Mouse (Mus musculus) forebrain, embryonic 16.5 days (tissue): ENCODE data around the gene S100a6. TPM values are rescaled to one million over a fixed set of nuclear protein-coding genes. Genes with fewer than 3 reads are reported as not detected.

Experiments
- ATAC-seq: fragments of 200-750 bp; cut with Nextera tagmentation; 2 replicates; pipeline ENCODE4 v1.8.0; 2017; ENCODE audit warnings: mild to moderate bottlenecking, moderate library complexity
- H3K27ac ChIP-seq: fragments of 300-500 bp; sonication (generic); 2 replicates; pipeline ENCODE4 v1.5.1; 2014; ENCODE audit warnings: low read length, control low read depth
- H3K27me3 ChIP-seq: fragments of 300-500 bp; sonication (generic); replicated peaks from 2 replicates; pipeline ENCODE4 v1.6.1; 2014; ENCODE audit warnings: low read length; ENCODE audit not compliant: control insufficient read depth, insufficient read depth
- H3K36me3 ChIP-seq: fragments of 300-500 bp; sonication (generic); 2 replicates; pipeline ENCODE4 v1.6.1; 2014; ENCODE audit not compliant: control insufficient read depth, insufficient read depth
- H3K4me1 ChIP-seq: fragments of 300-500 bp; sonication (generic); replicated peaks from 2 replicates; pipeline ENCODE4 v1.6.1; 2014; ENCODE audit warnings: low read length; ENCODE audit not compliant: control insufficient read depth, insufficient read depth
- H3K4me2 ChIP-seq: fragments of 300-500 bp; sonication (generic); 2 replicates; pipeline ENCODE4 v1.6.1; 2014; ENCODE audit warnings: mild to moderate bottlenecking, low read length, control low read depth
- H3K4me3 ChIP-seq: fragments of 300-500 bp; sonication (generic); replicated peaks from 2 replicates; pipeline ENCODE4 v1.5.1; 2014; ENCODE audit warnings: mild to moderate bottlenecking, low read length, control low read depth
- H3K9ac ChIP-seq: fragments of 300-500 bp; sonication (generic); replicated peaks from 2 replicates; pipeline ENCODE4 v1.6.1; 2014; ENCODE audit warnings: low read depth, low read length, control low read depth
- H3K9me3 ChIP-seq: fragments of 300-500 bp; sonication (generic); 2 replicates; pipeline ENCODE4 v1.6.1; 2016; ENCODE audit warnings: low read length; ENCODE audit not compliant: control insufficient read depth
- WGBS: fragments of 180-500 bp; shearing (Covaris S2); extraction: QIAGEN DNeasy Blood & Tissue Kit; methylation state at CpG from one replicate; pipeline ENCODE4 v1.1.7; 2014; 5-methylcytosine and 5-hydroxymethylcytosine counted together
- polyA plus RNA-seq: library from polyadenylated mRNA; unstranded; fragments of >200 nt; fragmentation: Nextera tagmentation; extraction: Ambion mirVana; gene quantifications from 2 replicates; pipeline ENCODE4 v1.2.1, GENCODE M21; 2015

The S100a6 gene
- polyA plus RNA-seq, 1 experiment from 2014 or later: 9.5 TPM

- 91% methylated on average over 2 of the region's 2 CpGs for WGBS
- Histone ChIP-seq H3K27ac (no peak overlapping the region), H3K4me3 (no peak overlapping the region), H3K9me3 (no peaks in the 10 kb centered on the region), H3K36me3 (no peaks in the 10 kb centered on the region), H3K27me3 (peaks cover 3% of the 10 kb centered on the region; the same call in 1 of the 2 replicates), H3K4me2 (no peak overlapping the region), H3K4me1 (no peaks in the 10 kb centered on the region), H3K9ac (no peak overlapping the region)
- ATAC-seq: no peak
These were observed 37.1 kb downstream of the S100a6 start for GRCm38 (mm10) chr3:90649832-90650231.

GRCm38 (mm10) chr3:90652878-90653508 lies 40.3 kb downstream of the S100a6 start:
- Histone ChIP-seq H3K36me3 (no peaks in the 10 kb centered on the region), H3K9ac (no peak overlapping the region), H3K4me2 (no peak overlapping the region), H3K4me1 (no peaks in the 10 kb centered on the region), H3K9me3 (no peaks in the 10 kb centered on the region), H3K27me3 (peaks cover 3% of the 10 kb centered on the region; the same call in 1 of the 2 replicates), H3K27ac (no peak overlapping the region), H3K4me3 (no peak overlapping the region)
- ATAC-seq: peak; percentile 90
- 38% methylated on average over 5 of the region's 5 CpGs for WGBS

DNA sequence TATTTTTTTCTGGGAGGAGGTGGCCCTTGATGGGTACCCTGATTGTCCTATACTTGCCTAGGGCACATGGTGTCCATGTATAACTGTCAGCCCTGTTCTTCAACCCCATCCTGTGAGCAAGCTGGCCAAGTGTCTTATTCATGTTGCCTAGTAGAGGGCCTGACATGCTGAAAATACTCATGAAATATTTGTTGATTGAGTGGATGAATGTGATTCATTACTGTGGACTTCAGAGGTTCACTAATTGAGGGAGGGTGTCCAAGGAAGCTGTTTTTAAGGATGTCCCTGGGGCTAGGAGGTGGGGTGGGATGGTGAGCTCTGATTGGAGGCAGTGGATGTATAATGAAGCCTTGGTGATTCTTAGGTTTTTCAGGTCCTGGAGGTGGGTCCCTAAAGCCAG lies 41.0 kb downstream of the S100a6 start, which contains the start of gene S100a7a:
S100a7a (plus strand) TSS at position 301 of the 400 bp plus-strand sequence.
- Histone ChIP-seq H3K4me2 (no peak within 1 kb of the TSS), H3K9ac (no peak within 1 kb of the TSS), H3K27ac (no peak within 1 kb of the TSS), H3K4me3 (no peak within 1 kb of the TSS), H3K27me3 (peaks cover 3% of the 10 kb centered on the region; the same call in 1 of the 2 replicates), H3K9me3 (no peaks in the 10 kb centered on the region), H3K36me3 (no peaks in the 10 kb centered on the region), H3K4me1 (no peaks in the 10 kb centered on the region)
- no peak for ATAC-seq

DNA sequence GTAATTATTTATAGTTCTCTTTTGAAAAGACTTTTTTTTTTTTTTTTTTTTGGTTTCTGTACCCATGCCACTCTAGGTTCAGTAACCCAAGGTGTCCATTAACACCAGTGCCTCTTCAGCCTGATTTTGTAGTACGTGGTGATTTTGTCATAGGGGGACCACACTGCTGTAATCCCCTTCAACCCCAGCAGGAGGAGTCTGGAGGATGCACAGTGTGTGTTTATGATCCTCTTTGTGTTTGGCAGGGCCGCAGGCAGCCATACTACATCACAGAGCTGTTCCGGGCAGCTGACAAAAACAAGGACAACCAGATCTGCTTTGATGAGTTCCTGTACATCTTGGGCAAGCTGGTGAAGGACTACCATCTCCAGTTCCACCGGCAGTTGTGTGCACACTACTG lies 44.7 kb downstream of the S100a6 start:
- Histone ChIP-seq H3K27me3 (peaks cover 3% of the 10 kb centered on the region; the same call in 1 of the 2 replicates), H3K4me1 (no peaks in the 10 kb centered on the region), H3K9me3 (no peaks in the 10 kb centered on the region), H3K4me2 (no peak overlapping the region), H3K9ac (no peak overlapping the region), H3K36me3 (no peaks in the 10 kb centered on the region), H3K27ac (no peak overlapping the region), H3K4me3 (no peak overlapping the region)
- WGBS: 75% methylated on average over 4 of the region's 4 CpGs
- ATAC-seq: no peak

DNA sequence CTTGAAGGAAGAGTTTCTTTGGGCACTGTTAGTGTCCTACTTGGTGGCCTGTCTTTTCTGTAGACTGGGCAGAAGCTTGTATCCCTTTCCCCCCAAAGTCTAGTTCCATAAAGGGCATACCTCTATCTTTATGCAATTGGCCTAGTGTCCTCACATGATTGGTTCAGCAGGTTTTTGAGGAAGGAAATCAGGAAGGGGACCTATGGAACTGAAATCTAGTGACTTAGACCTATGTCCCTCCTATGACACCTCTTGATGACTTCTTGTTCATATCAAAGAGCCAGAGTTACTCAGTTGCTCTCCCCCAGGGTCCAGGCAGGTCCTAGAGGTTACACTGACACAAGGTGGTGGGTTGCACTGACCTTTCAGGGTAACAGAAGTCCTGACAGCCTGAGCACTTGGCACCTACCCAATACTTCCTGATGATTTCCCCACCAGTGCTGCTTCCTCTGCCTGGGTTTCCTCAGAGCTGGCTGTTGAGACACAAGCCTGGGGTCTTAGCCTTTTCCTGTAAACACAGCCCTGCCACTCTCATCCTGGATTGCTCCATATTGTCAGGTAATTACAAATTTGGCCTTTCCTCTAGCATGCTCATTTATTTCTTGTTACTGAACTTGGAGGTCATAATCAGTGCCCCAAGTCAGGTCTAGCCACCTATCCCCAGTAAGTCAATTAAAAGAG lies 46.8 kb downstream of the S100a6 start:
- Histone ChIP-seq H3K4me3 (no peak overlapping the region), H3K9ac (no peak overlapping the region), H3K4me1 (no peaks in the 10 kb centered on the region), H3K27me3 (no peaks in the 10 kb centered on the region), H3K36me3 (no peaks in the 10 kb centered on the region), H3K4me2 (no peak overlapping the region), H3K9me3 (no peaks in the 10 kb centered on the region), H3K27ac (no peak overlapping the region)
- no peak for ATAC-seq

- no peaks in the 10 kb centered on the region for H3K4me1 ChIP-seq
- no peak overlapping the region for H3K9ac ChIP-seq
- no peak overlapping the region for H3K4me2 ChIP-seq
- no peak overlapping the region for H3K4me3 ChIP-seq
- no peaks in the 10 kb centered on the region for H3K36me3 ChIP-seq
- H3K27ac ChIP-seq: no peak overlapping the region
- ATAC-seq: no peak
- no peaks in the 10 kb centered on the region for H3K9me3 ChIP-seq
- no peaks in the 10 kb centered on the region for H3K27me3 ChIP-seq
- 71% methylated on average over 2 of the region's 2 CpGs for WGBS
These were observed 51.5 kb downstream of the S100a6 start for GRCm38 (mm10) chr3:90664219-90664618.

DNA sequence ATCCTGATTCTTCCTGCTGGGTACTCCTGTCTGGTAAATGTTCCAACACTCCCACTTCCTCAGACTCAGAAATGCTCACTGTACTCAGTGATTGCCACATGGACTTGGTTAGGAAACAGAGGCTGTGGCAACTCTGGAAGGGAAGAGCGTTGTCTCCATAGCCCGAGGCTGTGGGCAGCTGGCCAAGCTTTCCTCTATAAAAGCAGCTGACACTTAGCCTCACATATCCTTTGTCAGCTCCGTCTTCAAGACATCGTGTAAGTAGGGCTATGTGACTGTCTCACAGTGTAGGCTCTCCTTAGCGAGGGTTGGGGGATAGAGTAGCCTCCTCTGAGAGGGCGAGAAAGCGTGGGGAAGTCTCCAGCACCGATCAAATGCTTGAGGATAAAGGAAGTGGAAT lies 56.2 kb downstream of the S100a6 start, which contains the start of gene S100a8:
S100a8 (plus strand) TSS at position 133 of the 400 bp plus-strand sequence.
- no peaks in the 10 kb centered on the region for H3K9me3 ChIP-seq
- no peaks in the 10 kb centered on the region for H3K27me3 ChIP-seq
- no peak for ATAC-seq
- no peak within 1 kb of the TSS for H3K4me3 ChIP-seq
- no peak within 1 kb of the TSS for H3K27ac ChIP-seq
- 51% methylated on average over 8 of the region's 8 CpGs for WGBS
- no peak within 1 kb of the TSS for H3K9ac ChIP-seq
- H3K36me3 ChIP-seq: no peaks in the 10 kb centered on the region
- H3K4me1 ChIP-seq: no peaks in the 10 kb centered on the region
- no peak within 1 kb of the TSS for H3K4me2 ChIP-seq

Other genes starting within 250 kb of the S100a6 start
- 17.1 and 20.0 TPM in 2 replicates for gene Slc27a3, start 222.9 kb upstream of the S100a6 start, polyA plus RNA-seq
- gene Ints3, start 179.3 kb upstream of the S100a6 start, polyA plus RNA-seq: 32.2 and 32.3 TPM in 2 replicates
- gene Npr1, start 147.0 kb upstream of the S100a6 start, polyA plus RNA-seq: 2.1 and 2.6 TPM in 2 replicates
- gene Ilf2, start 136.8 kb upstream of the S100a6 start, polyA plus RNA-seq: 331 and 336 TPM in 2 replicates
- 76.8 and 83.3 TPM in 2 replicates for gene Snapin, start 121.8 kb upstream of the S100a6 start, polyA plus RNA-seq
- gene Chtop, start 103.4 kb upstream of the S100a6 start, polyA plus RNA-seq: 202 and 220 TPM in 2 replicates
- gene S100a1, start 98.5 kb upstream of the S100a6 start, polyA plus RNA-seq: 11.2 and 14.3 TPM in 2 replicates
- gene S100a13, start 98.4 kb upstream of the S100a6 start, polyA plus RNA-seq: 8.0 and 9.7 TPM in 2 replicates
- gene S100a14, start 86.0 kb upstream of the S100a6 start, polyA plus RNA-seq: 0.31 TPM in 1 of 2 replicates, not detected in the other
- 36.2 and 44.2 TPM in 2 replicates for gene S100a16, start 75.6 kb upstream of the S100a6 start, polyA plus RNA-seq
- 0.07 TPM in 1 of 2 replicates, not detected in the other for gene S100a3, start 52.3 kb upstream of the S100a6 start, polyA plus RNA-seq
- not detected in 2 replicates for gene S100a2, start 22.6 kb upstream of the S100a6 start, polyA plus RNA-seq
- gene Gm42674, start 11.0 kb upstream of the S100a6 start, polyA plus RNA-seq: not detected in 2 replicates
- 0.65 and 1.3 TPM in 2 replicates for gene S100a4, start 9.1 kb upstream of the S100a6 start, polyA plus RNA-seq
- gene S100a5, start 4.4 kb upstream of the S100a6 start, polyA plus RNA-seq: not detected in 2 replicates
- not detected in 2 replicates for gene S100a7a, start 41.1 kb downstream of the S100a6 start, polyA plus RNA-seq
- 1.8 and 5.4 TPM in 2 replicates for gene S100a8, start 56.1 kb downstream of the S100a6 start, polyA plus RNA-seq
- gene S100a9, start 82.8 kb downstream of the S100a6 start, polyA plus RNA-seq: 0.77 and 3.4 TPM in 2 replicates
- gene Pglyrp4, start 114.0 kb downstream of the S100a6 start, polyA plus RNA-seq: not detected in 2 replicates
- not detected in 2 replicates for gene Gm5849, start 165.0 kb downstream of the S100a6 start, polyA plus RNA-seq